Mouse (Mus musculus): Measurements from ENCODE around the gene 4932438A13Rik.
A peak's percentile ranks its signal among the peaks of the same experiment; 100 is the strongest.

Gene 4932438A13Rik

DNA sequence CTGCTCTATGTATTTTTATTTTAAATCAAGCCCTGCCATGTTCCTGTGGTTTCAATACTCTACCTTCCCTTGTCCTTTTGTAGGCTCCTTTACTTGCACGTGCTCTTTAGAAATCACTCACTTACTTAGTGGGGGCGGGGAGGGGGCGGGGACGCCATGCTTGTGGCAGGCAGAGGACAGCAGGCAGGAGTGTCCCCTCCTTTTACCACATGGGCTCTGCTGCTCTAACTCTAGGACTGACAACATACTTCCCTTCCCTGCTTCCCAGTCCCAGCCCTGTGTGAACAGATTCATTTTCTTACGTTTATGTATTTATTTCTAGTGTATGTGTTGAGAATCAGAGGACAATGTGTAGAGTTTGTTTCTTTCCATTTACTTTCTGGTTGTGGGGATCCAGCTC, 78.7 kb downstream of the 4932438A13Rik start:
- no peak for DNase-seq

DNA sequence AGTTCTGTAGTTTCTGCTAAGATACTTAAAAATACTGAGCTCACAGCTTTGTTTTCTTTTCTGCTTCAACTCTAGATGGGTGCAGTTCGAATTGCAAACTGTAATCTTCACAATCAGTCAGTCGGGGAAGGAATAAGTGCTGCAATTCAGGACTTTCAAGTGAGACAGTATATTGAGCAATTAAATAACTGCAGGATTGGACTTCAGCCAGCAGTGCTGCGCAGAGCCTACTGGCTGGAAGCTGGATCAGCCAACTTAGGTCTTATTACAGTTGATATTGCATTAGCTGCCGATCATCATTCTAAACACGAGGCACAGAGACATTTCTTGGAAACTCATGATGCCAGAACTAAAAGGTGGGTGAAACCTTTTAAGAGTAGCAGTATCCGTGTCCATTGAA, 79.2 kb downstream of the 4932438A13Rik start:
- DNase-seq: peak; percentile 9 to 31

DNA sequence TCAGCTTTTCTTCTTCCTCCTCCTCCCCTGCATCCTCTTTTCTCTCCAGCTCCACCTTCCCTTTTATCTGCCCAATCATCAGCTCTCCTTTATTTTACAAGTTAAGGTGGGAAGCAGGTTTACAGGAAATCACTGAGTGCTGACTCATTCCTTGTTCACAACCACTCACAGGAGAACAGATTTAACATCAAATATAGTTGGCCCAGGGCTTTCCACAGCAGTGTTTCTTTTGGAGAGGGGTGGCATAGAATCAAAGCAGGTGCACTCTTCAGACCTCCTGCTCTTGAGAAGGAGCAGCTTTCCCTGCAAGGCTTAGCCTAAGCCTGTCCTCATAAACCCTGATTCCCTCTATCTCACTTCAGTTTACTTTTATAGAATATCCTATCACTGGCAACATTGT, 80.8 kb downstream of the 4932438A13Rik start:
- no peak for DNase-seq

DNA sequence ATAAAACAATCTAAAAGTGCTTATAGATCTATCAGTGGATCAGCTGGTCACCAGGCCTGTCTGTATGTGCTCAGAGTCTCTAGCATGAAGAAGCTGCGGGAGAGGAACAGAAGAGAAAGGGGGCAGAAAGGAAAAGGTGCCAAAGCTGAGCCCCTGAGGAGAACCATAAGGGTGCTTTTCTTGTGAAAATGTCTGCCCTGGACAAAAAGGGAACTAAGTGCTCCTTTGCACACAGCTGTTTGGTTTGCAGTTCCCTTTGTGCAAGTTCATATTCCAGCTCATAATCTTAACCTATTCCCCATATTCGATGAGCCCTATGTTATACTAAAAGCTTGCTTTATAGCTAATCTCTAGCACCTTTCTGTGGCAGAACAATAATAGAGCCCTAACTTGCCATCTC, 175.1 kb downstream of the 4932438A13Rik start:
- DNase-seq: no peak

DNA sequence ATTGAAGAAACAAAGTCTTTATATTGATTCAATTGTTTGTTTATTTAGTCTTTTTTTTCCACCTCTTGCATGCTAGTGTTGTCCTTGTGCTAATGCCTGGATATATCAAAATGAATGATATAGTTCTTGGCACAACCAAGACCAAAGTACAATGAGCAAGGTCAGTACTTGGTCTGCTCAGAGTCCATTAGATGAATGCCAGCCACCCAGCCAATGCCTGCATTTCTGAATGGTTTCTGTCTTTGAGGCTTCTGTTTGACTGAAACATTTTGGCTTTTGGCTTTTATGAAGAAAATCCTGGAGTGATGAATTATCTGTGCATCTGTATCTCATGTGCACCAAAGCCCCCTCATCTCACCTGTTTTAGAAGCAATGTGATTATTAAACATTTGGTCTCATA, 176.9 kb downstream of the 4932438A13Rik start:
- DNase-seq: no peak

DNA sequence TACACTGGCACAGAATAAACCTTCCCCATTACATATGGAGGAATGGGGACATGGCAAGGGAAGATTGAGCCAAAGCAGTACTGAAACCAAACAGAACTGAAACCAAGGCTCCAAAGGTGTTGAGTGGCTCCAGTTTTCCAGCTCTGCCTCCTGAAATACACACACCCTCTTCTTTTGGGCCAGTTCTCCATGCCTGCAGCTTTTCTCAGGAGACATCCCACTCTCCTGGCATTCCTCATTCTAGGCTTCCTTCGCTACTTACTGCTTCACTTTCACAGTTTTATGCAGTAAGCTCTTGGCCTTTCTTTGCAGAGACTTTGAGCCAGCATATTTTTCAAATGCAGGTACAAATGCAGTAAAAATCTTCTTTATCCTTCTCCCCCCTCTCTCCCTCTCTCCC, 188.6 kb downstream of the 4932438A13Rik start:
- DNase-seq: no peak

DNA sequence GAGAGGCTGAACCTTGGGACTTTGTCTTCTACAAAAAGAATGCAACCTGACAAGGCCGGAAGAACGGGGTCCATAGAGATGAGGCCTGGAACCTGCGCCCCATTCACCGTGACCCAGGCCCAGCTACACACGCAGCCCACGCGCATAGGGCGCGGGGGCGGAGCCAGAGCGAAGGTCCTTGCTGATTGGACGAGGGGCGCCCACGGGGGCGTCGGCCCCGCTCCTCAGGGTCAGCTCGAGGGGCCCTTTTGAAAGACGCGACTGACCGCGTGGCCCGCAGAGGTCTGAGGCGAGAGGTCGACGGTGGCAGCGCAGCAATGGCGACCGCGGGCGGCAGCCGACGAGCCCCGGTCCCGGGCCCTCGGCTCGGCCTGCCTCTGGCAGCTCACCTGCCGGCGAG, 200.5 kb downstream of the 4932438A13Rik start, which contains the start of gene Adad1:
Gene Adad1, plus strand, starts transcription at position 122 of the 400 bp plus-strand sequence.
- peak in 1 of 2 experiments; percentile 22 for DNase-seq

DNA sequence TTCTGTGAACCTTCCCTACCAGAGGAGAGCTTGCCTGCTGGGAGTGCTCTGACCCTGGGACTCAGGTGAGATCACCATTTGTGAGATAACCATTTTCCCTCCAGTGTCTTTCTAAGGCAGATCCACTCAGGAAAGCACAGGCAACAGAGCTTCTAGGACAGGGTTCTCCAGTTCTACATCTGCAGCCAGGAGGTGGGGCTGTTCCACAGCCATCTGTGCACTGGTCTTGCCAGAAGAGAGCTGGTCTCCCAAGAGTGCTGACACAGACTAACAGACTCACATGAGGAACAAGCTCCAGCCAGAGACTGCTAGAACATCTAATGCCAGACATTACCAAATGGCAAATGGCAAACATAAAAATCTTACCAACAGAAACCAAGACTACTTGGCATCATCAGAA, 210.3 kb downstream of the 4932438A13Rik start:
- peak; percentile 69 to 71 for DNase-seq

DNA sequence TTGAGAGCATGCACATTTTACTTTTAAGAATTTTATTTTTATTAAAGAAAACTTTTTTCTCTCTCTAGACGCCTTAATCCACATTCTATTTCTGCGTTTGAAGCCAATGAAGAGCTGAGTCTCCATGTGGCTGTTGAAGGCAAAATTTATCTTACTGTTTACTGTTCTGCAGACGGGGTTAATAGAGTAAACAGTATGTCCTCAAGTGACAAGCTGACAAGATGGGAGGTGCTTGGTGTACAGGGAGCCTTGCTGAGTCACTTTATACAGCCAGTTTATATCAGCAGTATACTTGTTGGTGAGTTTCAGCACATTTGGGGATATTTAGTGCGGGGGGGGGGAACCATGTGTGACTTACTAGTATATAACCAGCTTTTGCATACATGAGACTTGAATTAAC, 222.0 kb downstream of the 4932438A13Rik start:
- DNase-seq: no peak

DNA sequence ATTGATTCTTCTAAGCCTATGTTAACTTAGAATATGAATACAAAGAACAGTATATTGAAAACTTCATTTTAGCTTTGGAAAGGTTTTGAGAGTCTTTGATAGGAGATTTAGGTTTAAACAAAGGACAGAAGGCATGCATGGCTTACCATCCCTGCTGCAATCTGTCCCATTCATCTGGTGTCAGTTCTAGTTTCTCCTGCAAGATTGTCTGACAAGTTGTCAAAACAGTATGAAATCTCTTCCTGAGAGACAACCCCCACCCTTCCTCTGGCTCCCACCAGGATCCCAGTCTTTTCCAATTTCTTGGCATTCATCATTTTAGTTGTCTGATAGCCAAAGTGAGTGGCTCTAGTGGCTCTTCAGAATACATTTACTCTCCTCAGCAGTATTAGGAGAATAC, 227.8 kb downstream of the 4932438A13Rik start:
- no peak for DNase-seq

Measured in lung, postnatal 4 days (tissue).